23 mouse cellular contexts compared by ENCODE assay signal in genomic region chr16:43511531-43511930, GRCm38 (mm10).
DNase-seq lines count a peak whose midpoint lies in the region; ATAC-seq and TF ChIP-seq lines count a peak whose summit lies in the region.
"Had no signal": no experiment of that assay in that cellular context is flagged by ENCODE, and none has a peak within 500 bp of the region (broad histone marks: within the 10 kb centered on the region; RNA-seq: fewer than 3 reads in every experiment).

No protein-coding gene starts in this region.

- H3K27me3 ChIP-seq in heart, adult 2 months (ENCODE audit: control insufficient read depth, insufficient read depth, low read length): no peaks in the 10 kb centered on the region
- H3K27me3 ChIP-seq in midbrain, embryonic 13.5 days: no peaks in the 10 kb centered on the region
- no peaks in the 10 kb centered on the region for H3K27me3 ChIP-seq in midbrain, embryonic 11.5 days (ENCODE audit: control insufficient read depth, insufficient read depth, low read length)
- H3K27me3 ChIP-seq in midbrain, postnatal 0 days (ENCODE audit: insufficient read depth, low read length): no peaks in the 10 kb centered on the region
- H3K27me3 ChIP-seq: heart, embryonic 15.5 days; liver, embryonic 15.5 days; neural tube, embryonic 13.5 days had no signal

- no peak overlapping the region for H3K9ac ChIP-seq in heart, adult 2 months (ENCODE audit: low read depth, low read length)
- no peak overlapping the region for H3K9ac ChIP-seq in midbrain, embryonic 13.5 days (replicated peaks)
- no peak overlapping the region for H3K9ac ChIP-seq in midbrain, embryonic 11.5 days (ENCODE audit: low read length)
- no peak overlapping the region for H3K9ac ChIP-seq in midbrain, postnatal 0 days (replicated peaks; ENCODE audit: low read length, poor library complexity, severe bottlenecking)
- H3K9ac ChIP-seq: heart, embryonic 15.5 days; liver, embryonic 15.5 days; neural tube, embryonic 13.5 days had no signal

- H3K4me3 ChIP-seq in heart, adult 2 months: no peak overlapping the region
- H3K4me3 ChIP-seq in midbrain, embryonic 13.5 days (replicated peaks): no peak overlapping the region
- no peak overlapping the region for H3K4me3 ChIP-seq in midbrain, embryonic 11.5 days (ENCODE audit: low read depth, low read length)
- no peak overlapping the region for H3K4me3 ChIP-seq in midbrain, postnatal 0 days (ENCODE audit: low read depth, low read length)
- H3K4me3 ChIP-seq: heart, embryonic 15.5 days; limb, embryonic 10.5 days; liver, embryonic 15.5 days; myocyte; neural tube, embryonic 13.5 days had no signal

- peak; percentile 13 for DNase-seq in cerebellum, adult 9-11 months
- DNase-seq in cerebellum, postnatal 36 days: no peak
- DNase-seq in heart, adult 2 months: no peak
- no peak for DNase-seq in heart, postnatal 4 days
- DNase-seq in midbrain, embryonic 11.5 days (ENCODE audit: low spot score, missing footprints): no peak
- no peak for DNase-seq in midbrain, postnatal 0 days (ENCODE audit: low spot score)
- DNase-seq in heart, postnatal 14 days: no peak
- DNase-seq: adrenal gland, postnatal 10 days; cerebellum, adult 8-10 months; kidney, postnatal 25 days; liver; retina, postnatal 1 day; right cerebral cortex, postnatal 25 days; spleen, adult 18-20 months had no signal

- 0 out of 2 replicates have a peak overlapping the region, but pooled peaks have one; percentile 15 for H3K4me2 ChIP-seq in midbrain, embryonic 13.5 days (replicated peaks)
- no peak overlapping the region for H3K4me2 ChIP-seq in midbrain, embryonic 11.5 days
- H3K4me2 ChIP-seq in midbrain, postnatal 0 days (ENCODE audit: low read depth, low read length, poor library complexity, severe bottlenecking): 0 out of 2 replicates have a peak overlapping the region, but pooled peaks have one; percentile 15
- H3K4me2 ChIP-seq: heart, embryonic 15.5 days; liver, embryonic 15.5 days had no signal

- no peak for TF ChIP-seq POLR2A in heart, adult 2 months (IDR thresholded peaks at IDR 0.05; ENCODE audit: insufficient read depth, low read depth, low read length)

- intact Hi-C loops in heart, adult 2 months (cut with DNase I): no loop called here
- intact Hi-C loops in heart, postnatal 14 days (cut with DNase I): no loop called here

- no peak for ATAC-seq in midbrain, embryonic 13.5 days
- ATAC-seq in midbrain, embryonic 11.5 days (ENCODE audit: low FRiP score): no peak
- no peak for ATAC-seq in midbrain, postnatal 0 days (ENCODE audit: low FRiP score)
- ATAC-seq: hindbrain, embryonic 16.5 days; intestine, embryonic 16.5 days had no signal

- H3K9me3 ChIP-seq in midbrain, embryonic 13.5 days: no peaks in the 10 kb centered on the region
- H3K9me3 ChIP-seq in midbrain, embryonic 11.5 days (ENCODE audit: control insufficient read depth, low read length): no peaks in the 10 kb centered on the region
- H3K9me3 ChIP-seq in midbrain, postnatal 0 days (ENCODE audit: low read length): no peaks in the 10 kb centered on the region
- H3K9me3 ChIP-seq: heart, embryonic 15.5 days; limb, embryonic 10.5 days; liver, embryonic 15.5 days; neural tube, embryonic 13.5 days had no signal

- peaks cover 25% of the 10 kb centered on the region for H3K36me3 ChIP-seq in heart, adult 2 months (ENCODE audit: control insufficient read depth, insufficient read depth, low read length)
- no peaks in the 10 kb centered on the region for H3K36me3 ChIP-seq in midbrain, embryonic 13.5 days
- H3K36me3 ChIP-seq in midbrain, embryonic 11.5 days (ENCODE audit: control insufficient read depth, insufficient read depth, low read length): no peaks in the 10 kb centered on the region
- H3K36me3 ChIP-seq in midbrain, postnatal 0 days (ENCODE audit: insufficient read depth, low read length): no peaks in the 10 kb centered on the region
- H3K36me3 ChIP-seq: heart, embryonic 15.5 days; limb, embryonic 10.5 days; liver, embryonic 15.5 days; neural tube, embryonic 13.5 days had no signal

- TF ChIP-seq EP300 in heart, adult 2 months (IDR thresholded peaks at IDR 0.05; ENCODE audit: insufficient read depth, low read depth, low read length): no peak

- H3K4me1 ChIP-seq in heart, adult 2 months (ENCODE audit: control insufficient read depth, insufficient read depth, low read length): peaks cover 11% of the 10 kb centered on the region
- peaks cover 66% of the 10 kb centered on the region for H3K4me1 ChIP-seq in midbrain, embryonic 13.5 days (replicated peaks)
- H3K4me1 ChIP-seq in midbrain, embryonic 11.5 days (ENCODE audit: control insufficient read depth, insufficient read depth, low read length): peaks cover 8% of the 10 kb centered on the region; the same call in 1 of the 2 replicates
- H3K4me1 ChIP-seq in midbrain, postnatal 0 days (ENCODE audit: insufficient read depth, low read length): no peaks in the 10 kb centered on the region
- H3K4me1 ChIP-seq: liver, embryonic 15.5 days had no signal

- 74% methylated on average over 4 of the region's 4 CpGs for WGBS in heart, adult 2 months
- WGBS in midbrain, embryonic 13.5 days: 70% methylated on average over 4 of the region's 4 CpGs
- WGBS in midbrain, embryonic 11.5 days: 86% methylated on average over 4 of the region's 4 CpGs
- 55% methylated on average over 4 of the region's 4 CpGs for WGBS in midbrain, postnatal 0 days

- peak overlapping the region; percentile 21 for H3K27ac ChIP-seq in heart, adult 2 months
- no peak overlapping the region for H3K27ac ChIP-seq in midbrain, embryonic 13.5 days
- no peak overlapping the region for H3K27ac ChIP-seq in midbrain, embryonic 11.5 days (ENCODE audit: low read depth, low read length)
- H3K27ac ChIP-seq in midbrain, postnatal 0 days (ENCODE audit: low read depth, low read length): no peak overlapping the region
- H3K27ac ChIP-seq: heart, embryonic 15.5 days; limb, embryonic 10.5 days; liver, embryonic 15.5 days; macrophage; neural tube, embryonic 13.5 days had no signal

- no peak for TF ChIP-seq CTCF in heart, adult 2 months (IDR thresholded peaks at IDR 0.05)
- no peak for TF ChIP-seq CTCF in midbrain, postnatal 0 days (IDR thresholded peaks at IDR 0.05)

- peaks cover 2% of the 10 kb centered on the region for H3K79me2 ChIP-seq in heart, adult 2 months (replicated peaks; ENCODE audit: control insufficient read depth, insufficient read depth, low read length)
